Mouse (Mus musculus) MEL (cell line): ENCODE measurements around the gene Tgfbr3. TPM values are rescaled to one million over a fixed set of nuclear protein-coding genes. Genes with fewer than 3 reads are reported as not detected.

Source experiments
- DNase-seq: peaks from one replicate; pipeline ENCODE4 v3.0.0; 2011; ENCODE audit warnings: low read depth, low spot score
- H3K27ac ChIP-seq: 2 replicates; pipeline ENCODE4 v1.5.1; 2012; ENCODE audit warnings: low read depth, mild to moderate bottlenecking, control low read depth, low read length, moderate library complexity; ENCODE audit not compliant: control insufficient read depth
- H3K27me3 ChIP-seq, 2 experiments: fragments of 150-350 bp in 1 of 2; sonication (generic) in 1 of 2; 2 replicates each; pipeline ENCODE4 v1.6.1; 2012; ENCODE audit warnings: low read length in 2 of 2, mild to moderate bottlenecking in 2 of 2, improper control_type of control experiment in 1 of 2, moderate library complexity in 1 of 2; ENCODE audit not compliant: insufficient read depth in 2 of 2, control insufficient read depth in 1 of 2
- H3K36me3 ChIP-seq, 2 experiments: 2 replicates each; pipeline ENCODE4 v1.6.1; 2012 to 2014; ENCODE audit warnings: low read length in 2 of 2, improper control_type of control experiment in 1 of 2, inconsistent platforms in 1 of 2, mild to moderate bottlenecking in 1 of 2; ENCODE audit not compliant: insufficient read depth in 2 of 2, control insufficient read depth in 1 of 2
- H3K4me1 ChIP-seq, 2 experiments: fragments of 150-350 bp in 1 of 2; sonication (generic) in 1 of 2; 2 replicates each; pipeline ENCODE4 v1.6.1; 2012; ENCODE audit warnings: low read length in 2 of 2, improper control_type of control experiment in 1 of 2, mild to moderate bottlenecking in 1 of 2; ENCODE audit not compliant: insufficient read depth in 2 of 2, control insufficient read depth in 1 of 2
- H3K4me3 ChIP-seq, 2 experiments: fragments of 150-350 bp in 1 of 2; sonication (generic) in 1 of 2; 2 replicates each; pipeline ENCODE4 v1.5.1; 2012; ENCODE audit warnings: low read depth in 2 of 2, low read length in 2 of 2, mild to moderate bottlenecking in 2 of 2, moderate library complexity in 2 of 2, control low read depth in 1 of 2, improper control_type of control experiment in 1 of 2; ENCODE audit not compliant: control insufficient read depth in 1 of 2, insufficient read depth in 1 of 2
- H3K79me2 ChIP-seq: 2 replicates; pipeline ENCODE4 v1.6.1; 2012; ENCODE audit warnings: mild to moderate bottlenecking, low read length, moderate library complexity; ENCODE audit not compliant: control insufficient read depth, poor library complexity, insufficient read depth
- H3K9ac ChIP-seq: 2 replicates; pipeline ENCODE4 v1.6.1; 2012; ENCODE audit warnings: low read depth, mild to moderate bottlenecking, control low read depth, low read length, moderate library complexity; ENCODE audit not compliant: control insufficient read depth, poor library complexity, severe bottlenecking
- H3K9me3 ChIP-seq: fragments of 150-350 bp; sonication (generic); replicated peaks from 2 replicates; pipeline ENCODE4 v1.6.1; 2012; ENCODE audit warnings: mild to moderate bottlenecking, low read length, improper control_type of control experiment, moderate library complexity; ENCODE audit not compliant: insufficient read depth
- CHD2 ChIP-seq: IDR thresholded peaks from 2 replicates; pipeline ENCODE4 v1.6.1; 2011; ENCODE audit warnings: low read length, improper control_type of control experiment
- CTCF ChIP-seq, 3 experiments: IDR thresholded peaks in 2 of 3; conservative IDR thresholded peaks in 1 of 3; 2 replicates each; pipeline ENCODE4 v1.5.1; 2011 to 2012; ENCODE audit warnings: low read length in 3 of 3, low read depth in 2 of 3, mild to moderate bottlenecking in 2 of 3, improper control_type of control experiment in 1 of 3, inconsistent platforms in 1 of 3, mixed read lengths in 1 of 3, moderate library complexity in 1 of 3; ENCODE audit not compliant: control insufficient read depth in 1 of 3, insufficient read depth in 1 of 3, poor library complexity in 1 of 3, severe bottlenecking in 1 of 3
- ELF1 ChIP-seq: IDR thresholded peaks from 2 replicates; pipeline ENCODE4 v1.6.1; 2014; ENCODE audit warnings: low read depth, mild to moderate bottlenecking, inconsistent platforms, low read length, improper control_type of control experiment, moderate library complexity
- EP300 ChIP-seq, 2 experiments: IDR thresholded peaks; 2 replicates each; pipeline ENCODE4 v1.6.1; 2011; ENCODE audit warnings: improper control_type of control experiment in 2 of 2, low read length in 2 of 2, low read depth in 1 of 2, mild to moderate bottlenecking in 1 of 2
- GABPA ChIP-seq: IDR thresholded peaks from 2 replicates; pipeline ENCODE4 v1.6.1; 2012; ENCODE audit warnings: low read depth, mild to moderate bottlenecking, inconsistent platforms, low read length, improper control_type of control experiment, moderate library complexity
- KAT2A ChIP-seq: conservative IDR thresholded peaks from 2 replicates; pipeline ENCODE4 v1.6.1; 2012; ENCODE audit warnings: low read depth, low read length, improper control_type of control experiment, inconsistent platforms
- MAX ChIP-seq: IDR thresholded peaks from 2 replicates; pipeline ENCODE4 v1.6.1; 2011; ENCODE audit warnings: low read length, improper control_type of control experiment
- MEF2A ChIP-seq: IDR thresholded peaks from 2 replicates; pipeline ENCODE4 v1.6.1; 2014; ENCODE audit warnings: low read depth, mild to moderate bottlenecking, inconsistent platforms, low read length, improper control_type of control experiment; ENCODE audit not compliant: poor library complexity, insufficient replicate concordance, severe bottlenecking; ENCODE audit errors: extremely low read depth
- MYB ChIP-seq: IDR thresholded peaks from 2 replicates; pipeline ENCODE4 v1.6.1; 2011; ENCODE audit warnings: mild to moderate bottlenecking, low read depth, low read length, improper control_type of control experiment
- MYC ChIP-seq: IDR thresholded peaks from 2 replicates; pipeline ENCODE4 v1.6.1; 2011; ENCODE audit warnings: low read depth, mild to moderate bottlenecking, low read length, improper control_type of control experiment, moderate library complexity
- NELFE ChIP-seq: IDR thresholded peaks from 2 replicates; pipeline ENCODE4 v1.6.1; 2011; ENCODE audit warnings: low read depth, low read length, improper control_type of control experiment
- NRF1 ChIP-seq: IDR thresholded peaks from 2 replicates; pipeline ENCODE4 v1.6.1; 2014; ENCODE audit warnings: low read depth, mild to moderate bottlenecking, inconsistent platforms, low read length, improper control_type of control experiment, moderate library complexity; ENCODE audit not compliant: poor library complexity, insufficient read depth, severe bottlenecking
- RCOR1 ChIP-seq: IDR thresholded peaks from 2 replicates; pipeline ENCODE4 v1.6.1; 2012; ENCODE audit warnings: low read depth, mild to moderate bottlenecking, inconsistent platforms, low read length, improper control_type of control experiment
- SMC3 ChIP-seq: IDR thresholded peaks from 2 replicates; pipeline ENCODE4 v1.6.1; 2011; ENCODE audit warnings: low read depth, low read length, improper control_type of control experiment
- TAL1 ChIP-seq: IDR thresholded peaks from 2 replicates; pipeline ENCODE4 v1.6.1; 2012; ENCODE audit warnings: mild to moderate bottlenecking, inconsistent platforms, low read length, moderate library complexity, mixed read lengths
- TCF12 ChIP-seq: IDR thresholded peaks from 2 replicates; pipeline ENCODE4 v1.6.1; 2014; ENCODE audit warnings: low read depth, mild to moderate bottlenecking, inconsistent platforms, low read length, improper control_type of control experiment, moderate library complexity
- USF2 ChIP-seq, 2 experiments: IDR thresholded peaks; 2 replicates each; pipeline ENCODE4 v1.6.1; 2011 to 2012; ENCODE audit warnings: improper control_type of control experiment in 2 of 2, low read length in 2 of 2, borderline replicate concordance in 1 of 2, inconsistent platforms in 1 of 2, low read depth in 1 of 2, mild to moderate bottlenecking in 1 of 2; ENCODE audit not compliant: insufficient read depth in 1 of 2
- ZKSCAN1 ChIP-seq: IDR thresholded peaks from 2 replicates; pipeline ENCODE4 v1.6.1; 2012; ENCODE audit warnings: low read depth, mild to moderate bottlenecking, inconsistent platforms, low read length, improper control_type of control experiment, moderate library complexity
- polyA plus RNA-seq, 2 experiments: library from polyadenylated mRNA; stranded (reverse) in 1 of 2; unstranded in 1 of 2; fragments of >175 nt in 1 of 2; fragments of >200 nt in 1 of 2; gene quantifications; 2 replicates each; pipeline versions ENCODE4 v1.2.1 to v1.2.4; 2012; ENCODE audit warnings: low replicate concordance in 2 of 2, low read depth in 1 of 2; ENCODE audit not compliant: insufficient read length in 2 of 2, insufficient read depth in 1 of 2, missing spikeins in 1 of 2
- total RNA-seq: library from RNA; depleted of rRNA; stranded (reverse); fragments of 300-350 nt; gene quantifications from 2 replicates; pipeline ENCODE4 v1.2.3, GENCODE M21; 2012

Gene Tgfbr3
- total and polyA plus RNA-seq, 3 experiments, result 3.0 to 5.9 TPM; not detected in 1

DNA sequence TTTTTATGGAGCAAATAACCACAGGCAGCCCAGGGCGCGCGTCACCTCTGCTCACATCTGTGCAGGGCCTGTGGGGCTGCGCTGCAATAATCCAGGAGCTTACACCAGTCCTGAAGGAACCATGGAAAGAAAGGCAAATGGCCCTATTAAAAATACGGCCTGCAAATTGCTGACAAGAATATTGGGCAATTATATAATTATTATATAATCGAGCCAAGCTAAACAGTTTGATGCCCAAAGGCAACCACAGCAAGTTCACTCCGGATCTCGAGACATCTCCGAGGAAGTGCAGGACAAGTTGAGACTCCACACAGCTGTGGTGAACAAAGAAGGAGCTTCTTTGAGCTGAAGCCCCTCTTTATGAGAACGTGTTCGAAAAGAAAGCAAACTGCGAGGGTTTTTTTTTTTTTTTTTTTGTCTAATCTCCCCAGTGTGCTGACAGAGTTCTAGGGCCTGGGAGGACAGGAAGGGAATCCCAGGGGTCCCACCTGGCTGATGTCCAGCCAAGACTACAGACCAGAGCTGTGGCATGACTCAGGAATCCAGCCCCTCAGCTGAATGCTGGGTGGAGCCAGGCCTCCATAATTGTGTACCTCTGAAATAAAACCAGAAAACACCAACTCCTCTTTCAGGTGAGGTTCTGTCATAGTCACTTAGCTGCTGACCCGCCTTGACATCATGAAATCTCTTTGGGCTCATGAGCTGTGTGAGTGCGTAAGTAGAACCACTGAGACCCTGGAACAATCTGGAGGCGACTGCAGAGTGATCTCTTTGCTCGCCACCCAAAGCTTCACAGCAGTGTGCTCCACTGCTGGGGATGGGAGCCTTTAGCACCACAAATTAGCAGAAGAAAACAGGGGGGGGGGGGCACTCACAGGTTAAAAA, 21.1 kb downstream of the Tgfbr3 start:
- Histone ChIP-seq H3K27ac (no peak overlapping the region), H3K79me2 (no peaks in the 10 kb centered on the region), H3K9ac (no peak overlapping the region), H3K9me3 (no peaks in the 10 kb centered on the region), H3K4me3 (no peak overlapping the region), H3K27me3 (no peaks in the 10 kb centered on the region), H3K4me1 (no peaks in the 10 kb centered on the region), H3K36me3 (no peaks in the 10 kb centered on the region)
- no peak for DNase-seq
- TF ChIP-seq TCF12, result no peak
- no peak for TF ChIP-seq NELFE
- TF ChIP-seq TAL1, result no peak
- no peak for TF ChIP-seq CTCF (IDR thresholded peaks at IDR 0.05 in 2 of 3, conservative IDR thresholded peaks at IDR 0.05 in 1 of 3; ENCODE audit: control insufficient read depth in 1 of 3, insufficient read depth in 1 of 3, low read depth in 2 of 3, low read length in 3 of 3, poor library complexity in 1 of 3, severe bottlenecking in 1 of 3)
- no peak for TF ChIP-seq KAT2A
- no peak for TF ChIP-seq ELF1
- TF ChIP-seq MAX, result no peak
- TF ChIP-seq ZKSCAN1, result no peak
- no peak for TF ChIP-seq USF2 (IDR thresholded peaks at IDR 0.05; ENCODE audit: borderline replicate concordance in 1 of 2, insufficient read depth in 1 of 2, low read depth in 1 of 2, low read length in 2 of 2)

DNA sequence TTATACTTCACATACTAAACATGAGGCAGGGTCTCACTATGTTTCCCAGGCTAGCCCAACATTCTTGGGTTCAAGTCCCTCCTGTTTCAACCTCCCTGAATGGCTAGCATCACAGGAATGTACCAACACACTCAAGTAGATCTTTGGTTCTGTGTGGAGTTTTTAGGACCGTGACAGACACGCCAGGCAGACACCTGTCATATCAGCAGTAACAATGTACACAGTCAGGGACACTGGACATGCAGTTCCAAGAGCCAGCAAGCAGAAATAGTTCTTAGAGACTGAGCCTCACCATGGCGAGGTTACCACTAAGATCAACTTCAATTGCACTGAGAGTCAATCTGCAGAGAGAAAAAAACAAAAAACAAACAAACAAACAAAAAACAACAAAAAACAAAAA, 22.9 kb downstream of the Tgfbr3 start:
- Histone ChIP-seq H3K4me1 (no peaks in the 10 kb centered on the region), H3K36me3 (no peaks in the 10 kb centered on the region), H3K9me3 (no peaks in the 10 kb centered on the region), H3K9ac (no peak overlapping the region), H3K27me3 (no peaks in the 10 kb centered on the region), H3K27ac (no peak overlapping the region), H3K79me2 (no peaks in the 10 kb centered on the region), H3K4me3 (no peak overlapping the region)
- no peak for DNase-seq
- no peak for TF ChIP-seq MEF2A
- no peak for TF ChIP-seq RCOR1
- no peak for TF ChIP-seq GABPA
- TF ChIP-seq CHD2, result no peak
- TF ChIP-seq NRF1, result no peak
- no peak for TF ChIP-seq EP300 (IDR thresholded peaks at IDR 0.05; ENCODE audit: low read depth in 1 of 2, low read length in 2 of 2)
- TF ChIP-seq SMC3, result no peak
- TF ChIP-seq MYC, result no peak
- TF ChIP-seq MYB, result no peak
- TF ChIP-seq ZKSCAN1, result no peak
